Mouse (Mus musculus) heart, postnatal 10 days (tissue): ENCODE results near the gene Rd3. TPM values are rescaled to one million over a fixed set of nuclear protein-coding genes. Genes with fewer than 3 reads are reported as not detected.

ENCODE experiments used
- DNase-seq, 2 experiments: peaks; one replicate each; pipeline ENCODE4 v3.0.0; 2021
- intact Hi-C: fragments of 180-260 bp; cut with DNase I; formaldehyde crosslinking; loops from one replicate; pipeline ENCODE4 v1.15.1; 2025
- total RNA-seq, 2 experiments: library from RNA; stranded (reverse); gene quantifications; 2 replicates each; pipeline ENCODE4 v1.2.3; 2021

Rd3 gene
- total RNA-seq, 2 experiments from 2014 or later = 0.67 to 0.84 TPM

DNA sequence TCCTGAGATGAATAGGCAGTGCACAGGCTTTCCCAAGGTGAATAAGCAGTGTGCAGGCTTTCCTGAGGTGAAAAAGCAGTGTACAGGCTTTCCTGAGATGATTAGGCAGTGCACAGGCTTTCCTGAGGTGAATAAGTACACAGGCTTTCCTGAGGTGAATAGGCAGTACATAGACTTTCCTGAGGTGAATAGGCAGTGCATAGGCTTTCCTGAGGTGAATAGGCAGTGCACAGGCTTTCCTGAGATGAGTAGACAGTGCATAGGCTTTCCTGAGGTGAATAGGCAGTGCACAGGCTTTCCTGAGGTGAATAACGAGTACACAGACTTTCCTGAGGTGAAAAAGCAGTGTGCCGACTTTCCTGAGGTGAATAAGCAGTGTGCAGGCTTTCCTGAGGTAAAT is 16.2 kb upstream of the Rd3 start:
- DNase-seq = no peak
- intact Hi-C loops = no loop called here

DNA sequence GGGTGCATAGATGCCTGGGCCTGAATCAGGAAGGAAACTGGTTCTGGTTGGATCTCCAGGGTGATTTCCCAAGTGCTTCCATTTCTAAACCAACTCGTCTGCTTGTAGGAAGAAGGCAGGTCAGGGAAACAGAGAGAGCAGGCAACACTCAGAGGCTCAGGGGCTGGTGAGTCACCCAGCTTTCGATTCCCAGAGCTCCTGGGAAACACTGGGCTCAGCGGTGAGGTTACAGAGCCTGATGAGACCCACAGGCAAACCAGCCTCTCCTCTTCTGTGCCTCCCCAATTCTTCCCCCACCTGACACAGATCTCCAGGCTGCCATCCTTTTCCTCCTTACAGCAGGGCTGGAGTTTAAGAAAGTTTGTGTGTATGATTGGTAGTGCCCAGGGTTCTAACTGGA is 13.8 kb upstream of the Rd3 start:
- intact Hi-C loops = no loop called here

DNA sequence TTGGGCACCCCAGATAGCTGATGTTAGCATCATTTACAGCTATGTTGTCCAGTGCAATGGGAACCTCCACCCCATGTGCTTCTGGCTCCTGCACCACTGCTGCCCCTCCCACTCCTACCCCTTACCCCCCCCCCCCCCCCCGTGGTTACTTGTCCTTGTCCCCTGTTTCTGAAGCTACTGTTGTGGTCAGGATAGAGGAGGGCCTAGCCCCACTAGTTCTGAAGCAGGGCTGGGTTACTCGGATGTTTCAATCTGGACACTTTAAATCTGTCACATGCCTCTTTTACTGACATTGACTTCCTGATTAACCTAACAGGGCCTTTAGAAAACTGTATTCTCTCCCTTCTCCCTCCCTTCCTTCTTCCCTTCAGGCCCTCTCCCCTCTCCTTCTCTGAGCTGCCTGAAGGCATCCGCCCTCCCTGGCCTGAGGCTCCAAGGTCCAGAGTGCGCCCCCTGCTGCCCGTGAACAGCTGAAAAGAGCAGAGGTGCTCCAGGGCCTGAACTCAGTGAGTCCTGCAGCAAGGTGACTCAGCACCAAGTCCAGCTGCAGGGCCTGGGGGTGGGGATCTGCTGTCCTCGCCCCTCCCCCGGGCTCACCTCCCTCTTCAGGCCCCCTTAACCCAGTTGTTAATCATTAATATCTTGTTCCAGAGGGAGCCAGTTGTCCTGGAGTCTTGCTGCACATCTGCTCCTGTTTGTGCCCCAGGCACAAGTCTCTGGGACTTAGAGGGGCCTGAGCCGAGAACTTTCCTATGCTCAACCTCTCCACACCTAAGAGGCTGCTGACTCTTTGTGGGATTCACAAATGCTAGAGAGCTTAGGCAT is 13.0 kb upstream of the Rd3 start:
- peak; percentile 92 to 95 for DNase-seq
- intact Hi-C loops = loop anchor here (1.0 to 2.0 kb wide), 2 partner anchors 55 to 129 kb away; no protein-coding TSS in a partner anchor

More for the DNA sequence above, 13.8 kb upstream of the Rd3 start:
- DNase-seq = no peak

DNA sequence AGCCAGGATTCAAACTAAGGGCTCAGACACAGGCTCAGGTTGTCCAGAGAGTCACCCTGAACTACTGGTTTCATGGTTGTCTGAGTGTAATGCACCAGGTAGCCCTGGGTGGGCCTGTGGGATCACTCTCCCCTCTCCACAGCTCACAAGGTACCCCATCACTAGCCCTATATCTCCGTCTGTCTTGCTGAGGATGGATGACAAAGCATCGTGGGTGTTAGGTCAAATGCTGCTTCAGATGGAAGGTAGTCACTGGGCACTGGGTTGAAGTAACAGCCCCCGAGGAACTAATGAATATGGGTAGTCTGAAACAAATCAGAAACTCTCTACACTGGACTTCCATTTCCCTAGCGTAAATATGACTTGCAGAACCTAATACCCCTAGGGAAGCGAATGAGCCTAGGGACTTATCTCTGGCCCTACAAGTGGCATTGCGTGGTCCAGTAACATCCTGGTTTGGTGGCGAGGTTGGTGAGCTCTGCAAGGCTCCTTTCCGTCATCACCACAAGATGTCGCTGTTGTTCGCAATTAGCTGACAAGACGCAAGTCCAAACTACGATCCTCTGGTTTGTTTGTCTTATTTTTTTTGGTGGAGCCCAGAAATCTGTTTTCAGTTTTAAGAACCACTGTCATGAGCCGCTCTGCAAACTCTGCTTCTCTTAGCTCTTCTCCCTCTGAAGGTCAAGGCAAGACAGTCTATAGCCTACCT is 12.2 kb upstream of the Rd3 start:
- intact Hi-C loops = loop anchor here (1.0 to 2.0 kb wide), 3 partner anchors 56 to 130 kb away; no protein-coding TSS in a partner anchor

DNA sequence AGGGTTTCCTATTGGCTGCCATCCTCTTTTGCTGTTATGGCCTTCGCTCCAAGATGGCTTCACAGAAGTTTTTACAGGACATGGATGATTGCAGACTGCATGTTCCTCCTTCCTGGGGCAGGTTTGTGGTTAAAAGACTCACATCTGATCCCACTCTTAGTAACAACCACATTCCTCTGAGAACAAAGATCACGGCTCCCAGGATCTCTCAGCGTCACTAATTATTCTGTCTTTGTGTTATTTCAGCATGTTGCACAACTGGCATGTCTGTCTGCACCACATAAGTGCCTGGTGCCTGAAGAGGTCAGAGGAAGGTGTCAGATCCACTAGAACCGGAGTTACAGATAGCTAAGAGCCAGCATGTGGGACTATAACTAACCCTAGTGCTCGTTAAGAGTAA is 7.2 kb upstream of the Rd3 start:
- intact Hi-C loops = no loop called here
- no peak for DNase-seq

More for the DNA sequence above, 12.2 kb upstream of the Rd3 start:
- peak; percentile 85 to 89 for DNase-seq

DNA sequence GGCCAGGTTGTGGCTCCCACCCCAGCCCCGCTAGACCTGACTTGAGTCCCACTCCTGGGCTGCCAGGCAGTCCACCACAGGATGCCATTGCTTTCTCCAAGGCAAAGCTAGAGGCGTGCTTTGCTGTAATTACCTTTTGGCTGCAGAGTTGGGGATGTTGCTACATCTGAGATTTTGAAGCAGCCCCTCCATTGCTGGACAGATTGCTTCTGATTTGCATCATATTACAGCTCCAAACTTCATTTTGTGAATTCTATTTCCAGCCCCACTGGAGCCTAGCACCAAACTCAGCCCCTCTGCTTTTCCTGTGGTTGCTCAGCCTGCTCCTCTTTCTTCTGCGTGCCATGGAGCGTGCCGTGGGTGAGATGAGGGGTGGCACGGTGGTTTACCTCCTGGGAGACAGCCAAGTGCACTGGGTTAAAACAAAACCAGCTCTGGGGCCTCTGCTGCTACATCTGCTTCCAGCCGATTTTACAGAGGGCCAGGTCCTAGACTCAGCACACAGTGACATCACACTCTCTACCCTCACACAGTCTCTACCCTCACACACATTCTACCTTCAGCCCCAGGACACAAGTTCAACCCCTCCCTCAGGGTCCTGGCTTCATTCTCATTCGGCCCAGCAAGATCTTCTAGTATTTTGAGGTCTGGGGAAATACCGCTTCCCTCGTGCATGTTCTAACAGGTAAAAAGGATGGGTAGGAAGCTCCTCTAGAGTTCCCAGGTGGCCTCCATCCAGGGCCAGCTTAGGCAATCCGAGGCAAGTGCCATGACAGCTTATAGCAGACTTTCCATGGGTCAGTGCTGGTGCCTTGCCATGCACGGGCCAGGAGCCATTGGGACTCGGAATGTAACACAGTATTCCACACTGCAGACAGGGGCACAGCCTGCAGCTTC is 2.4 kb upstream of the Rd3 start:
- intact Hi-C loops = no loop called here
- DNase-seq = no peak

DNA sequence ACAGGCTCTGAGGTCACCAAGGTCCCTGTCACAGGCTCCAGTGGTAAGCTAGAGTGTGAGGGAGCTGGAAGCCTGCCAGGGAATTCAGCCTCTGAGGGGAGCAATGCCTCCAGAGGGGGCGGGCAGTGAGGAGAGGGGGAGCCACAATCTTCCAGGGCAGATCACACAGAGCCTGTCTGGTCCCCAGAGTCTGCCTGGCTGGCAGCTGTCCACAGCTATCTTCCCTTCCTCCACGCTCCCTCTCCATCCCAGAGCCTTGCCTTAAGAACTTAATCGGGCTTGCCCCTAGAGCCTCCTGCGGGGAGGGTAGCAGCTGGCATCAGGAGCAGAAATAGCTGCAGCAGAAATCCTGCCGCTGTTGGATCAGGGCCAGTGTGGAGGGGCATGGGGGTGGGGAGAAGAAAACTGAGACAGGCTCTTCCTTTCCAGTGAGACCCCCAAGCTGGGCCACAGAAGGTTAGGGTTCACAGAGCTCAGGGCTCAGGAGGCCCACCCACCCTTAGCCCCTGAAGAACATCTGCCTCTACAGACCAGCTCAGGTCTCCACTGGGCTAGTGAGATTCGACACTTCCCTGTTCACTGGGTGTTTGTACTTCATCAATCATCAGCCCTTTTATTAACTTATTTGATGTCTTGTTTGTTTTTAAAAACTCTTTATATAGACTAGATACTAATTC is 4.4 kb downstream of the Rd3 start:
- intact Hi-C loops = no loop called here
- DNase-seq = peak; percentile 61 to 65

DNA sequence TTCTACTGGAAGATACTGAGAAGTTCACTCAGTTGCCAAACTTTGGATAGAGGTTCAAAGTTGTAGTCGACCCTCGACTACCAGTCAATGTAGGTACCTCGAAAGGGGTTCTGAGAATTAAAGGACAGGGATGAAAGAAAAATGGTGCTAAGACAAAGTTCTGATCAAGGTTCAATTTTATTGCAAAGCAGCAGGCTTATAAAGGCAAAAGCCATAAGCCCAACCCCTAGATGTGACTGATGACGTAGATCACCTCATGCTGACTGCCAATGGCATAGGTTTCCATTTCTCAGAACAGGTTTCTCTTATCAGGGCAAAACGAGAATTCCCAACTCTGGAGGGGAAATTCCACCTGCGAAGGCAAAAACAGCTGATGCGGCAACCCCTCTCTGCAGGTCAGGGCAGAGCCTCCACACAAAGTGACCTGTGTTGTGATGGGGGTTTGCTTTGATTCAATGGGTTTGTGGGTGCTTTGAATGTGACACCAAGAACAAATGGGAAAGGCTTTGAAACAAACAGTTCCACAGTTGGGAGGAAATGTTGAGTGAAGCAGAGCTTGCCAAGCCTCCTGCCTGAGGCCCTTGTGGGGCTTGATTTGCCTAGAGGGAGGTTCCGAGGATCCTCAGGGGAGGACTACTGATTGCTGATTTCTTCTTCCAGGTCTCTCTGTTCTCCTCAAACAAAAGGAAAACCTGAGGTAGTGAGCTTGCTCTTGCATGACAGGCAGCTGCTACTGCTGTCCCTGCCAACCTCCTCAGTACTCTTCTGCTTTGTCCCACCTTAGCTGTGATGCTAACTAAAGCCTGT is 9.7 kb downstream of the Rd3 start:
- intact Hi-C loops = no loop called here
- no peak for DNase-seq

DNA sequence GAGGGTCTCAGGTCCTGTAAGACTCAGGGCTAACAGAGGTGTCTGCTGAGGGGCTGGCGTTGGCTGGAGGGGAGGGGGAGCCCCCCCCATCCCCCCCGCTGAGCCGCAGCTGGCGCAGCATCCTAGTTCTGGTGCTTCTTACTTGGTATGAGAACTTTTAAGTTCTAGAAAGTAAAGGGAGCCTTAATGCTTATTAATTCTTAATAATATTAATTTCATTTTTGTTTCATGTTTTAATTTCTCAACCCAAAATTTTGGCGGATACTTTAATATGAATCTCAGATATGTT is 10.3 kb downstream of the Rd3 start:
- intact Hi-C loops = no loop called here

DNA sequence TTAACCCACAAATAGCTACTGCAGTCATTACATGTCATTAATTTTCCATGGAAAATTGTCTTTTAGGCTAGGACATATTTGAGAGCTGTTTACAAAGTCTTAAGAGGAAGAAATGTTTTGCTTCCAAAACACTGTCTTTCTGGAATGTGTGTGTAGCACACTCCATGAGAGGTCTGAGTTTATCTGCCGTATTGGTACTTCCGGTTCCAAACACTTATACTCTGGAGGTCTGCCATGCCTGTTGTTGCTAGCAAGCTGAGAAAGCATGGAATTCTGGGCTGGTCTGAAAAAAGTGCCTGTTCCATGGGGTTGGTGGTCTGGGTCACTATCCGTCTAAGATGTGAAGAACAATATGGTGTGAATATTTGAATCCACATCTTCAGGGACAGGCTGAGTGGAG is 11.5 kb downstream of the Rd3 start:
- intact Hi-C loops = no loop called here
- peak; percentile 34 to 61 for DNase-seq

More for the DNA sequence above, 10.3 kb downstream of the Rd3 start:
- no peak for DNase-seq

DNA sequence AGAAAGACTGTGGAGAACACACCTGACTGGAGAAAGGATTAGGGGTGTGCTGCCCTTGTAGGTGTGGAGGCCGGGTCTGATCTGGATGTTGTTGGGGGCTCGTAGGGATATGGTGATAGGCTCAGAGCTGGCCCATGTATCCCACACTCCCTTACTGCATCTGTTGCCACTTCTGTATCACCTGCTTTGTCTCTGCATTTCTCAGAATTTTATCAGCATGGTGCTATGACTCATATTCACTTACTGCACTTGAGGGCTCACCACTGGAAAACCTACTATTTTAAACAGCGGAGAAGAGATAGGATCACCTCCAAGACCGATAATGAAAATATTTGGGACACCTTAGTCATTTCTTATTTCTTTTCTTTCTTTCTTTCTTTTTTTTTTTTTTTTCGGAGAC is 11.9 kb downstream of the Rd3 start:
- peak in 1 of 2 experiments; percentile 26 for DNase-seq
- intact Hi-C loops = no loop called here

DNA sequence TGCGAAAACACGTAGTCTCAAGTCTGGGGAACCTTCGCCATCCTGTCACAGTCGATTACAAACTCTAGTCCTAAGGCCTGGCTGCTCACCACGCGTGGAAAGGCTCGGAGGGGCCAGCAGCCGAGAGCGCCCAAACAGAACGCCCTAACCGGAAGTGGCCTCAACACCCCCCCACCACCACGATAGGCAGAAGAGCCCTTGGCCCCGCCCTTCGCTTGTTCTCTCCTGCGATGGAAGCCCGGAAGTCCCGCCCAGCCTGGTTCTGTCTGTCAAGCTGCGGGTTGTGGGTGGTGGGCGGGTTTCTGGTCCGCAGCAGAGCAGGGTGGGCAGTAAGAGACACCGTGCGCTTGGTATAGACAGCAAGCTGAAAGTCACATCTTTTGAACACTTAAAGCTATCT is 12.8 kb downstream of the Rd3 start:
- intact Hi-C loops = no loop called here
- DNase-seq = peak; percentile 96 to 98

DNA sequence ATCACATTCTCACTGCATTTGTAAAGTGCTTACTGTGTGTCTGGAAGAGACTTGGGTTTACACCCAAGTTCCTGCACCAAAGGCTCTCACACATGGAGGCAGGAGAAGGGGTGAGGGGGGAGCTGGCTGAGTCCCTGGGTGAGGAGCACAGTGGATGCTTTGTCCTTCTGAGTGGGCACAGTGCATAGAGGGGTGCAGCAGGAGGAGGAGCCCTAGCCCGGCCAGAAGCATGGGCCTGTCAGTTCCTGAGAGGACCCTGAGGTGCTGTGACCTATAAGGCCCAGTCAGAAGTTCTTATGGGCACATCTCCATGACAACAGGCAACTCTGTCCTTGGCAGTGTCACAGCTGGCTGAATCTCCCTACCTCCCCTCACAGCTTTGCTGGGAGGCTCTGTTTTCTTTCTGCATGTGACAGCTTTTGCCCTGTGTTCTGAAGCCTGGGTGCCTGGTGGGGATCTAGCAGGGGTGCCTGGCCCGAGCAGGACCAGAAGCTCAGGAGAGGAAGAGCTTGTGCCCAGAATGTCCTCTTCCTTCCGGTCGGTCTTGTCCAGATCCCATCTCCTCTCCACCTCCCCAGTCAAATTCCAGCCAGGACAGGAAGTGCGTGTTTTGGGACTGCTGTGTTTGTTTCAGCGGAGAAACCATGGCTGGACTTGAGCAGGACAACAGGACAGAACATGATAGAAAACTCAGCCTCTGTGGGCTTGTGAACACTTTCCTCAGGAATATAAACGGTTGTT is 15.0 kb downstream of the Rd3 start:
- DNase-seq = no peak
- intact Hi-C loops = no loop called here

DNA sequence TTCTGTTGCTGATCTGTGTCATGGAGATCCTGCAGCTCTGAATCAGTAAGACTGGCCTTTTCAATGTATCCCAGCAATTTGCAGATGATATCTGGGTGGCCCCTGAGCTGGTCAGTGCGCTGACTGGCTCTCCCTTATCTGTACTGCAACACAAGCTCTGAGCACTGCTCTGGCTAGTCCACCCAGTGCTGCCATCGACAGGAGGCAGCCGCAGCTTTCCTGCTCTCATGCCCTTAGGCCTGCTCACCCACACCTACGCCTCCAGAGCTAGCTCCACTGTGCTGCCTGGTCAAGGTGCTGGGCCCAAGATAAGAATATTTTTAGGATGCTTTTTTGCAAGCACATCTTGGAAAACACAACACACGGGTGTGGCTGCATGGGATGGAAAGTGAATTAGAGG is 17.3 kb downstream of the Rd3 start:
- DNase-seq = no peak
- intact Hi-C loops = no loop called here

DNA sequence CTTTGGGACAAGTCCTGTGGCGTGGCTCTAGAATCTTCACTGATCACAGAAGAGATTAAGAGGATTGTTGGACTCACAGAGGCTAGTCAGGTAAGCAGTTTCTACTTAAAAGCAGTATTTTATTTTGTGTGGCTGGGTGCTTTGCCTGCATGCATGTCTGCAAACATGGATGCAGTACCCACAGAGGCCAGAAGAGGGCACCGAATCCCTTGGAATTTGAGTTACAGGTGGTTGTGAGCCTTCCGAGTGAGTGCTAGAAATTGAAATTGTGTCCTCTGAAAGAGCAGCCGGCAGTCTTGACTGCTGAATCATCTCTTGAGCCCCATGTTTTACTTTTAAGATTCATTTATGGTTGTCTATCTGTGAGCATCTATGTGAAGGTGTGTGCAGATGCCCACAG is 18.3 kb downstream of the Rd3 start:
- peak; percentile 50 to 77 for DNase-seq
- intact Hi-C loops = no loop called here

DNA sequence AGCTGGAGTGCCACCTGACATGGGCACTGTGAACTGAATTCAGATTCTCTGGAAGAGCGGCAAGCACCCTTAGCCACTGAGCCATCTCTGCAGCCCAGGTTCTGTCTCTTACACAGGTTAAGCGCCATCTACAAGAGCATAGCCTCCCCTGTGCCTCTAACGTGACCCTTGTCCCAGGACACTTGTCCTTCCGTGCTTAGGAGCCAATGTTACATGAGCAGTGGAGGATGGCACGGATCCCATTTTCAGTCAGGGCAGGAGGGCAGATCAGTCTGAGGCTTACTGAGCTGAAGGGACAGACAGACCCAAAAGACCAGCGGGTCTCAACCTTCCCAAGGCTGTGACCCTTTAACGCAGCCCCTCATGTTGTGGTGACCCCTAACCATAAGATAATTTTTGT is 18.7 kb downstream of the Rd3 start:
- no peak for DNase-seq
- intact Hi-C loops = no loop called here

DNA sequence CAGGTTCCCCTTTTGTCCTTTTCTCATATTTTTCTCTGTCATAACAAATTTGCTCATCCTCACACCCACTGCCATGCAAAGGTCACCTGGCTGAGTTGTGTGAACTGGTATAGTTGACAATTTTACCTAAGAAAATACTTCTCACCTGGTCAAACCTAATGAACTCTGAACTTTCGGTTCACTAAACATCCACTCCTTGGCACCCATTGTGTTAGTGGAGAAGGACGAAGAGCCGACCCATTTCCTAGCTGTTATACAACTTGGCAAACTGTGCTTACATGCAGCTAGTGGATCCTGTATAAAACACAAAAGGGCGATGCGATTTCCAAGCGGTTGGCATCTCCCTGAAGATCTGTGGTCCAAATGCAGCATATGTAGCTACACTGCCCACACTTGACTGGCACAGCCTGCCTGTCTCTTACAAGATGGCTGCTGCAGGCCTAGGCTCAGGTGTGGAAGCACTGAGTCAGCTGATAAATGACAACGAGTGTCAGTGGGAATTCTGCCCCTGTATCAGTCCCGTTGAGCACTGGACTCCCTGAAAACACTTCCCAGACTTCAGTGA is 19.5 kb downstream of the Rd3 start:
- intact Hi-C loops = no loop called here
- DNase-seq = no peak

DNA sequence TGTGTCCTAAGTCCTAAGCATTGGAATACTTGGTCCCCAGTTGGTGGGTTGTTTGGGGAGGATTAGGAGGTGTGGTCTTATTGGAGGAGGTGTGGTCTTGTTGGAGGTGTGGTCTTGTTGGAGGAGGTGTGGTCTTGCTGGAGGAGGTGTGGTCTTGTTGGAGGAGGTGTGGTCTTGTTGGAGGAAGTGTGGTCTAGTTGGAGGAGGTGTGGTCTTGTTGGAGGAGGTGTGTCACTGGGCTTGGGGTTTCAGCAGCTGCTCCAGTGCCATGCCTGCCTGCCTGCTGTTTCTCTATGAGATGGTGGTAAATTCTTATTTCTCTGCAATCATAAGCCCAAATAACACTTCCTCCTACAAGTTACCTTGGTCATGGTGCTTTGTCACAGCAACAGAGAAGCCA is 21.9 kb downstream of the Rd3 start:
- no peak for DNase-seq
- intact Hi-C loops = no loop called here
